Mouse (Mus musculus): ENCODE data around the gene Tmem52b.

GRCm38 (mm10) chr6:129472627-129473026, 39.7 kb upstream of the Tmem52b start:
- TF ChIP-seq NELFE (IDR thresholded peaks at IDR 0.05; ENCODE audit: low read depth, low read length) = no peak
- no peak for TF ChIP-seq MAFK (IDR thresholded peaks at IDR 0.05; ENCODE audit: insufficient replicate concordance, low read length)
- TF ChIP-seq MXI1 (IDR thresholded peaks at IDR 0.05; ENCODE audit: low read depth, low read length) = no peak
- no peak for TF ChIP-seq CTCF (conservative IDR thresholded peaks at IDR 0.05 in 1 of 2, IDR thresholded peaks at IDR 0.05 in 1 of 2; ENCODE audit: low read depth in 2 of 2, low read length in 2 of 2)
- no peak for TF ChIP-seq EP300 (IDR thresholded peaks at IDR 0.05; ENCODE audit: low read length)
- no peak for TF ChIP-seq MAZ (IDR thresholded peaks at IDR 0.05; ENCODE audit: low read depth, low read length)
- TF ChIP-seq POLR2A (IDR thresholded peaks at IDR 0.05; ENCODE audit: low read depth, low read length) = no peak
- no peak for TF ChIP-seq ETS1 (conservative IDR thresholded peaks at IDR 0.05; ENCODE audit: low read depth, low read length)

All from CH12.LX (cell line).